Mouse (Mus musculus) left cerebral cortex, adult 11 months (tissue): ENCODE data around the gene Vmn2r59.
"Not testable (repeated sequence)": the region's sequence is repeated elsewhere in the genome, so short reads cannot be mapped to it uniquely, and the experiment has no call there.

Source experiments
- DNase-seq: peaks from one replicate; pipeline ENCODE4 v3.0.0; 2022; ENCODE audit warnings: low spot score

Gene Vmn2r59

GRCm38 (mm10) chr7:42058923-42059322 is at the start of gene Vmn2r59:
Vmn2r59 (minus strand) TSS chr7:42059023.
- DNase-seq: no peak

DNA sequence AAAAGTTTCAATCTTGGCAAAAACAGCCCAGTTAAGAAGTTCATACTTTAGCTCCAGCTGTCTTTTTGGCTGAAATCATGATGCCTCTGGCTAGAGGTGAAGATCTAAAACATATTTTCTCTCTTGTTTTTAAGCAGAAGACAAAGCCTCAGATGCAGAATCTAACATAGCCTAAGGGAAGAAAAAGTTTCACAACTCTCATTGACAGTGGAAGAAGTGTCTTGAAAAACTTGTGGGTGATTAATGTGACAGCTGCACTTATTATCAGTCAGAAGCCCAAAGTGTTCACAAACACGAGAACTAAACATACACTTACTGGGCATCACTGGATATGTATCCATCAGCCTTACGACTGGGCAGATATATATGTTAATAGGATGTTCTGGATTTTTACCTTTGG is 48.6 kb upstream of the Vmn2r59 start, which contains the start of gene Vmn2r60:
Gene Vmn2r60 (plus strand): TSS at position 301 of the 400 bp plus-strand sequence.
- no peak for DNase-seq

DNA sequence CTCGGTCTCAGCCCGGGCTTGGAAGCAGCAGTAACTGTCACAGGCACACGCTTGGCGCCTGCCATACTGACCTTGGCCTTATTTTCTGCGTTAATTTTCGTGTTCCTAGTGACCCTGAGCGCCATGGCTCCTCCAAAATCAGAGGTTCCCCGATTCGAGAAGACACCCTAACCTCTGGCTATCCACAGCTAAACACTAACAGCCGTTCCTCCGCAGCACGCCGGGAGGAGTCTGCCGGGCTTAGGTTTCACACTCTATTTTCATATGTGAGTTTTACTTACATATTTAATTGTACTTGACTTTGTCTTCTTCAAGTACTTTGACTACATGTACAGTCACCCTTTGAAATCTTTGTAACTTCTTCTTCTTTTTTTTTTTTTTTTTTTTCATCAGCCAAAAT is 48.2 kb upstream of the Vmn2r59 start:
- not testable (repeated sequence) for DNase-seq
